Mouse (Mus musculus) G1E-ER4 (cell line): ENCODE results near the gene Gpr176. TPM values are rescaled to one million over a fixed set of nuclear protein-coding genes. Genes with fewer than 3 reads are reported as not detected.

Source experiments
- GATA1 ChIP-seq: IDR thresholded peaks from one replicate; pipeline ENCODE4 v1.8.0; 2012; ENCODE audit warnings: low read length, inconsistent platforms
- polyA plus RNA-seq: library from polyadenylated mRNA; stranded (reverse); fragments of >175 nt; gene quantifications from 2 replicates; pipeline ENCODE4 v1.2.3, GENCODE M21; 2012

Gpr176 gene
- polyA plus RNA-seq, 1 experiment, result not detected

- TF ChIP-seq GATA1, result no peak
Measured at GRCm38 (mm10) chr2:118230544-118230943, 142.7 kb downstream of the Gpr176 start.

- no peak for TF ChIP-seq GATA1
Measured at GRCm38 (mm10) chr2:118228486-118229079, 144.6 kb downstream of the Gpr176 start.

Other genes starting within 250 kb of the Gpr176 start
- not detected in 2 replicates for gene Fsip1, start 116.5 kb downstream of the Gpr176 start, polyA plus RNA-seq
- gene Eif2ak4, start 15.2 kb upstream of the Gpr176 start, polyA plus RNA-seq, result 9.4 and 10.2 TPM in 2 replicates
- gene Srp14, start 106.3 kb upstream of the Gpr176 start, polyA plus RNA-seq, result 23.6 and 77.0 TPM in 2 replicates
- gene Bmf, start 176.3 kb upstream of the Gpr176 start, polyA plus RNA-seq, result not detected in 2 replicates
- gene Bub1b, start 224.8 kb upstream of the Gpr176 start, polyA plus RNA-seq, result 31.5 and 36.2 TPM in 2 replicates